ENCODE assay signal across 17 mouse cellular contexts in genomic region chr14:93545575-93545974, GRCm38 (mm10).
"Had no signal": no experiment of that assay in that cellular context is flagged by ENCODE, and none has a peak within 500 bp of the region (broad histone marks: within the 10 kb centered on the region; RNA-seq: fewer than 3 reads in every experiment).

No protein-coding gene starts in this region.

- H3K9ac ChIP-seq: limb, embryonic 13.5 days; liver, embryonic 15.5 days; lung, embryonic 14.5 days; neural tube, embryonic 15.5 days had no signal

- H3K27me3 ChIP-seq: limb, embryonic 13.5 days; liver, embryonic 15.5 days; neural tube, embryonic 15.5 days had no signal

- H3K4me3 ChIP-seq: limb, embryonic 13.5 days; liver, embryonic 15.5 days; midbrain, embryonic 10.5 days; myocyte; neural tube, embryonic 15.5 days had no signal

- H3K4me1 ChIP-seq: liver, embryonic 15.5 days; midbrain, embryonic 10.5 days had no signal

- H3K27ac ChIP-seq: limb, embryonic 13.5 days; liver, embryonic 15.5 days; midbrain, embryonic 10.5 days; neural tube, embryonic 15.5 days had no signal

- H3K36me3 ChIP-seq: limb, embryonic 13.5 days; liver, embryonic 15.5 days; midbrain, embryonic 10.5 days; neural tube, embryonic 15.5 days had no signal

- H3K4me2 ChIP-seq: limb, embryonic 13.5 days; liver, embryonic 15.5 days; lung, embryonic 14.5 days; neural tube, embryonic 15.5 days had no signal

- H3K9me3 ChIP-seq: limb, embryonic 13.5 days; liver, embryonic 15.5 days; midbrain, embryonic 10.5 days; neural tube, embryonic 15.5 days had no signal

- DNase-seq: kidney, adult 8-10 months; kidney, postnatal 25 days; layer of hippocampus, postnatal 36 days; left cerebral cortex, postnatal 4 days; lung, embryonic 14.5 days; lung, postnatal 10 days; lung, postnatal 4 days; midbrain, embryonic 14.5 days; right cerebral cortex, postnatal 4 days; spleen, adult 18-20 months; thymus, adult 2 months; thymus, postnatal 36 days had no signal
